Mouse (Mus musculus) intestine, embryonic 15.5 days (tissue): ENCODE results near the gene Fam81a. TPM values are rescaled to one million over a fixed set of nuclear protein-coding genes. Genes with fewer than 3 reads are reported as not detected.

Experiments
- ATAC-seq: fragments of 200-750 bp; cut with Nextera tagmentation; 2 replicates; pipeline ENCODE4 v1.8.0; 2017; ENCODE audit warnings: moderate TSS enrichment, moderate library complexity
- H3K27ac ChIP-seq: fragments of 300-500 bp; sonication (generic); 2 replicates; pipeline ENCODE4 v1.5.1; 2015; ENCODE audit warnings: mild to moderate bottlenecking, inconsistent platforms
- H3K27me3 ChIP-seq: fragments of 300-500 bp; sonication (generic); replicated peaks from 2 replicates; pipeline ENCODE4 v1.6.1; 2015; ENCODE audit warnings: inconsistent platforms
- H3K36me3 ChIP-seq: fragments of 300-500 bp; sonication (generic); 2 replicates; pipeline ENCODE4 v1.6.1; 2015; ENCODE audit warnings: inconsistent platforms
- H3K4me1 ChIP-seq: fragments of 300-500 bp; sonication (generic); replicated peaks from 2 replicates; pipeline ENCODE4 v1.6.1; 2015; ENCODE audit warnings: inconsistent platforms
- H3K4me2 ChIP-seq: fragments of 300-500 bp; sonication (generic); replicated peaks from 2 replicates; pipeline ENCODE4 v1.6.1; 2015; ENCODE audit warnings: mild to moderate bottlenecking, inconsistent platforms
- H3K4me3 ChIP-seq: fragments of 300-500 bp; sonication (generic); replicated peaks from 2 replicates; pipeline ENCODE4 v1.5.1; 2015; ENCODE audit warnings: inconsistent platforms
- H3K9ac ChIP-seq: fragments of 300-500 bp; sonication (generic); 2 replicates; pipeline ENCODE4 v1.6.1; 2015; ENCODE audit warnings: inconsistent platforms
- H3K9me3 ChIP-seq: fragments of 300-500 bp; sonication (generic); 2 replicates; pipeline ENCODE4 v1.6.1; 2016; ENCODE audit warnings: inconsistent platforms
- WGBS: fragments of 180-500 bp; shearing (Covaris S2); methylation state at CpG from one replicate; pipeline ENCODE4 v1.1.7; 2015; 5-methylcytosine and 5-hydroxymethylcytosine counted together
- polyA plus RNA-seq: library from polyadenylated mRNA; unstranded; fragments of >200 nt; fragmentation: Nextera tagmentation; extraction: Ambion mirVana; gene quantifications from 2 replicates; pipeline ENCODE4 v1.2.1, GENCODE M21; 2015

Gene Fam81a
- 7.1 and 10.9 TPM in 2 replicates for polyA plus RNA-seq

DNA sequence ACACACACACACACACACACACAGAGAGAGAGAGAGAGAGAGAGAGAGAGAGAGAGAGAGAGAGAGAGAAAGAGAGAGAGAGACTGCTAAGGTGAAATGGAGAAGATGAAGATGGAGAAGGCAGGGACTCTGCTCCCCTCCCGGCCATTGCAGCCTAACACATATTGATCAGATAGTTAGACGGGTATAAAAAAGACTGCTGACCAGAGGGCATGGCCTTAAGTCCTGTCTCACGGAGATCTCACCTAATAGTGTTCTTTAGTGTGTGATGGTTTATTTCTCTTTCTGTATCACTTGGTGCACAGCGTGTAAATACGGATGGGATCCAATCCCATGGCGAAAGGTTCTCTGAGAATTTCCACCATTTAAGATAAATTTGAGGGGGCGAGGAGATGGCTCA lies at the start of gene Fam81a:
Gene Fam81a (minus strand): TSS at position 101 of the 400 bp plus-strand sequence.
- 66% methylated on average over 7 of the region's 7 CpGs for WGBS
- Histone ChIP-seq H3K27ac (no peak within 1 kb of the TSS), H3K4me1 (peaks cover 13% of the 10 kb centered on the region), H3K9ac (peak within 1 kb of the TSS; percentile 56), H3K36me3 (no peaks in the 10 kb centered on the region), H3K27me3 (peaks cover 8% of the 10 kb centered on the region), H3K4me3 (peak within 1 kb of the TSS; percentile 62), H3K9me3 (no peaks in the 10 kb centered on the region), H3K4me2 (peak within 1 kb of the TSS; percentile 95)
- ATAC-seq = no peak

GRCm38 (mm10) chr9:70182639-70183038 lies 40.3 kb upstream of the Fam81a start:
- Histone ChIP-seq H3K36me3 (no peaks in the 10 kb centered on the region), H3K27me3 (no peaks in the 10 kb centered on the region), H3K9ac (no peak overlapping the region), H3K27ac (no peak overlapping the region), H3K4me1 (no peaks in the 10 kb centered on the region), H3K9me3 (no peaks in the 10 kb centered on the region), H3K4me2 (no peak overlapping the region), H3K4me3 (no peak overlapping the region)
- no peak for ATAC-seq
- 71% methylated on average over 7 of the region's 7 CpGs for WGBS

DNA sequence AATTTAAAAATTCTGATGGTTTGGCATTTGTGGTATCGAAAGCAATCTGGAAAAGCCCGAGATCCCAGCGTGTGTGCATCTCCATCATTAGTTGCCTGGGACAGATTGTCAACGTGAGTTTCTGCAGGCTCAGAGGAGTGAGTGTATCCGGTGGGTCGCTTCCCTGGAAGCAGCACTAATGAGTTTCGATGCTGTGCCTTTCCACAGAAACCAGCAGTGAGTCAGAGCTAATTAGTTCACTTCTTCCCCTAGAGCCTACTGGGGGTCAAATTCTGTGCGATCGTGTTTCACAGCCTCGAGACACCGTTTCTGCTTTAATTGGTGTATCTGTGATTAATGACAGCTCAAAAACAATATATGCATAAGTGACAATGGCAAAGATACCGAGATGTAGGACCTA lies 39.4 kb upstream of the Fam81a start:
- Histone ChIP-seq H3K4me2 (no peak overlapping the region), H3K36me3 (no peaks in the 10 kb centered on the region), H3K4me1 (no peaks in the 10 kb centered on the region), H3K9ac (no peak overlapping the region), H3K4me3 (no peak overlapping the region), H3K9me3 (no peaks in the 10 kb centered on the region), H3K27ac (no peak overlapping the region), H3K27me3 (no peaks in the 10 kb centered on the region)
- ATAC-seq = no peak
- WGBS = 64% methylated on average over 12 of the region's 12 CpGs

- Histone ChIP-seq H3K27me3 (no peaks in the 10 kb centered on the region), H3K9me3 (no peaks in the 10 kb centered on the region), H3K9ac (no peak overlapping the region), H3K4me2 (no peak overlapping the region), H3K4me3 (no peak overlapping the region), H3K4me1 (no peaks in the 10 kb centered on the region), H3K36me3 (no peaks in the 10 kb centered on the region), H3K27ac (no peak overlapping the region)
- WGBS = 78% methylated on average over 3 of the region's 3 CpGs
- no peak for ATAC-seq
Measured at GRCm38 (mm10) chr9:70176291-70176690, 33.9 kb upstream of the Fam81a start.

GRCm38 (mm10) chr9:70174896-70175295 lies 32.5 kb upstream of the Fam81a start:
- no peaks in the 10 kb centered on the region for H3K27me3 ChIP-seq
- H3K4me1 ChIP-seq = no peaks in the 10 kb centered on the region
- ATAC-seq = no peak

GRCm38 (mm10) chr9:70174291-70174848 lies 32.0 kb upstream of the Fam81a start:
- no peak for ATAC-seq
- Histone ChIP-seq H3K9ac (no peak overlapping the region), H3K36me3 (no peaks in the 10 kb centered on the region), H3K4me3 (no peak overlapping the region), H3K4me1 (no peaks in the 10 kb centered on the region), H3K27ac (no peak overlapping the region), H3K9me3 (no peaks in the 10 kb centered on the region), H3K4me2 (no peak overlapping the region), H3K27me3 (no peaks in the 10 kb centered on the region)
- WGBS = 66% methylated on average over 4 of the region's 4 CpGs

More at GRCm38 (mm10) chr9:70174896-70175295, 32.5 kb upstream of the Fam81a start:
- Histone ChIP-seq H3K9ac (no peak overlapping the region), H3K9me3 (no peaks in the 10 kb centered on the region), H3K36me3 (no peaks in the 10 kb centered on the region), H3K4me3 (no peak overlapping the region), H3K27ac (no peak overlapping the region), H3K4me2 (no peak overlapping the region)
- WGBS = 43% methylated on average over 6 of the region's 6 CpGs

- H3K36me3 ChIP-seq = no peaks in the 10 kb centered on the region
- 86% methylated on average over 7 of the region's 7 CpGs for WGBS
- no peak overlapping the region for H3K4me2 ChIP-seq
- H3K27ac ChIP-seq = no peak overlapping the region
- H3K4me3 ChIP-seq = no peak overlapping the region
- no peaks in the 10 kb centered on the region for H3K27me3 ChIP-seq
- no peak for ATAC-seq
- no peaks in the 10 kb centered on the region for H3K4me1 ChIP-seq
- H3K9me3 ChIP-seq = no peaks in the 10 kb centered on the region
- H3K9ac ChIP-seq = no peak overlapping the region
Measured at GRCm38 (mm10) chr9:70168973-70169372, 26.6 kb upstream of the Fam81a start.

DNA sequence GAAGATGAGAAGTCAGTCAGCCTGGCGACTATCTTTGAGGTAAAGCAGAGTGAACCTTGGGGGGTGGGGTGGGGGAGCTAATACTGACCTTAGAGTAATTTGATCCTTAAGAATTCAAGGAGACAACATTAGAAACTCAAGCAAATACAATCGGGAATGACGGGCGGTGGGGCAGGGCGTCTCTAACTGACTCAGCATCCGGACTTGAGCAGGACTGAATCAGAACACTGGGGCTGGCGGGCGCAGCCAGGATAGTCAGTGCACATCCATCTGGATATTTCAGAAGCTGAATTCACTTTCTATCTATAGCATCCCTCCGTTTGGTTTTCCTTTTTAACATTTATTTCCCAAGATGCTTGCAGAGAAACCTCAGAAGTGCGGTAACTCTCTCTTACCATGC lies 17.7 kb upstream of the Fam81a start:
- Histone ChIP-seq H3K4me2 (no peak overlapping the region), H3K36me3 (no peaks in the 10 kb centered on the region), H3K27me3 (no peaks in the 10 kb centered on the region), H3K27ac (no peak overlapping the region), H3K4me3 (no peak overlapping the region), H3K9ac (no peak overlapping the region), H3K4me1 (no peaks in the 10 kb centered on the region), H3K9me3 (no peaks in the 10 kb centered on the region)
- WGBS = 68% methylated on average over 10 of the region's 10 CpGs
- ATAC-seq = no peak

DNA sequence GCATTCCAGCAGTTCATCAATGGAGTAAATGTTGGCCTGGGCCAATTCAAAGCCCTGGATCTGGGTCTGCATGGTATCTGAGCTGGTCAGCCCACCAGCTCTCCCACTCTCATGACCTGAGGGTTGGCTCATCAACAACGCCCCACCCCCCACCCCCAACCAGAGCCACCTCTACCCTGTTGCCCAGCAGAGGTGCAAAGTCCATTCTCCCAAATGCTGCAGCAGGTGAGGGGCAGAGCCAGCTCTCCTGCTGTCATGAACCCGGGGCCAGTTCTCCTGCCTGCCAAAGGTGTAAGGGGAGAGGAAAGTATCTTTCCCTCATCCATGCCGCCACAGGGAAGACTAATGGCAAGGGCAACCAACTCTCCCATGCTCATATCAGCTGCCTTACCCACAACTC lies 5.3 kb upstream of the Fam81a start:
- Histone ChIP-seq H3K27ac (no peak overlapping the region), H3K4me3 (no peak overlapping the region), H3K9ac (no peak overlapping the region), H3K4me1 (no peaks in the 10 kb centered on the region), H3K27me3 (no peaks in the 10 kb centered on the region; the same call in 1 of the 2 replicates), H3K9me3 (no peaks in the 10 kb centered on the region), H3K4me2 (no peak overlapping the region), H3K36me3 (no peaks in the 10 kb centered on the region)
- WGBS = 58% methylated on average over 3 of the region's 3 CpGs
- no peak for ATAC-seq

DNA sequence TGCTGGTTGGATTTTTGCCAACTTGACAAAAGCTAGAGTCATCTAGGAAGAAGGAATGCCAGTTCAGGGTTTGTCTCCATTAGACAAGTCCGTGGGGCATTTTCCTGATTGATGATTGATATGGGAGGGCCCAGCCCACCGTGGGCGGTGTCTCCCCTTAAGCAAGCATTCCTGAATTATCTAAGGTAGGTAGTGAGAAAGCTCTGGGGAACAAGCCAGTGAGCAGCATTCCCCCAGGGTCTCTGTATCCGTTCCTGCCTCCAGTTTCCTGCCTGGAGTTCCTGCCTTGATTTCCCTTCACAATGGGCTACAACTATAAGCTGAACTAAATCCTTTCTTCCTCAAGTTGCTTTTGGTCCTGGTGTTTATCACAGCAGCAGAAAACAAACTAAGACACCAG lies 3.1 kb upstream of the Fam81a start:
- Histone ChIP-seq H3K4me1 (peaks cover 8% of the 10 kb centered on the region), H3K27ac (no peak overlapping the region), H3K36me3 (no peaks in the 10 kb centered on the region), H3K27me3 (peaks cover 8% of the 10 kb centered on the region), H3K4me3 (no peak overlapping the region), H3K9ac (no peak overlapping the region), H3K9me3 (no peaks in the 10 kb centered on the region), H3K4me2 (no peak overlapping the region)
- no peak for ATAC-seq
- 83% methylated on average over 4 of the region's 4 CpGs for WGBS

DNA sequence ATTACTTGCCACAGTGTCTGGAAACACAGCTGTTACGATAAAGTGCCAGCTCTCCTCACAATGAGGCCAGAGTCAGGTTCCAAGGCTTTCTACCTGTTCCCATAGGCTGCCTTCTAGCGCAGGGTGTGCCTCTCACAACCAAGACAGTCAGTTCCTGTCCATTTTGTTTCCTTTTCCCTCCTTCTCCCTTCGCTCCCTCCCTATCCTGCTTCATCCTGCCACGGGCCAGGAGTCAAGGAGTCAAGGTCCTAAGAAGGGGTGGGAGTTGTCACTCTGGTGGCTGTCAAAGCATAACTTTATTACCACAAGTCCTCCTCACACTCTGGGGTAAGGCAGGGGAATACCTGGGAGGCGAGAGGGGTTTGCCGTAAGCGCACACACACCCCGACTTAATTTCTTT lies 966 bp upstream of the Fam81a start:
- Histone ChIP-seq H3K36me3 (no peaks in the 10 kb centered on the region), H3K27me3 (peaks cover 8% of the 10 kb centered on the region), H3K4me3 (no peak overlapping the region), H3K9ac (no peak overlapping the region), H3K27ac (no peak overlapping the region), H3K4me2 (no peak overlapping the region), H3K4me1 (peaks cover 13% of the 10 kb centered on the region), H3K9me3 (no peaks in the 10 kb centered on the region)
- no peak for ATAC-seq
- 68% methylated on average over 8 of the region's 8 CpGs for WGBS

DNA sequence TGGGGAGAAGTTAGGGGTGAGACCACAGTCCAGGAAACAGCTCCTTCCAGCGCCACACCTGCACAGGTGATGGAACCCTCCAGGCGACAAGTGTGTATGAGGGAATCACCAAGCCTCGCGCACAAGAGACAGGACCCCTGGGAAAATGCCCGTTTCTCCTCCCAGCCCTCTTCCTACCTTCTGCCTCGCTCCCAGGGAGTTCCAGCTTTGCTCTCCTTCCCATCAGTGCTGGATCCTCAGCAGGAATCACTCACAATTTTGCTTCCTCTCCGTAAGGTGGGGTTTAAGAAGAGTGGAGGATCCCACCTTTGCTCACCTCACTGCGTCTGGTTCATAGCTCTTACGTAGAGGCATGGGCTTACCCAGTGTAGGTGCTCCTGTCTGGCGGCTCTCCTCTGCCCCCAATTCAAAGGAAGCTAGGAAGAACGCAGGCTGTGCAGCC lies 454 bp downstream of the Fam81a start:
- 0 out of 2 replicates have a peak, but pooled peaks have one; percentile 9 for ATAC-seq
- H3K27me3 ChIP-seq = peaks cover 8% of the 10 kb centered on the region
- 0 out of 2 replicates have a peak overlapping the region, but pooled peaks have one; percentile 56 for H3K9ac ChIP-seq
- no peaks in the 10 kb centered on the region for H3K9me3 ChIP-seq
- WGBS = 6% methylated on average over 11 of the region's 11 CpGs
- H3K36me3 ChIP-seq = no peaks in the 10 kb centered on the region
- peak overlapping the region; percentile 95 for H3K4me2 ChIP-seq
- peak overlapping the region; percentile 62 for H3K4me3 ChIP-seq
- peaks cover 13% of the 10 kb centered on the region for H3K4me1 ChIP-seq
- H3K27ac ChIP-seq = no peak overlapping the region
